Mouse (Mus musculus): ENCODE measurements at regions not wholly inside any gene's neighbourhood (a gene's known extent, or its start where the extent isn't known, plus 50 kb on each side); places are given as distances from the start of the nearest gene placed in this dataset.

DNA sequence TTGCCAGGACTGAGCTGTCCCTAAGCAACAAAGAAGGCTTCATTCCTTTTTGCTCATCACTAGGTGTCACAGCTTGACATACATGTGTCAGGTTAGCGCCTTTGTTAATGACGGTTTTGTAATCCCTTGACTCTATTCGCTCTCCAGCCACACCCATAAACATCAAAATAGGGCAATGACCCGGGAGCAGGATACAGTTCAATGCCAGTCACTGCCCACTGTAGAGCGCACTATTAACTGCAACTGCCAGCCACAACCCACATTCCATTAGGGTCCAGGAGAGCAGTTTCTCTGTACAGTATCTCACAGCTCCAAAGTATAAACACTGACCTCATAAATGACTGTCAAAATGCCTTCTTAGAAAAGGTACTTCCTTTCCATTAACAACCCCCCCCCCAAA lies 163.5 kb upstream of the Nfe2l3 start:
- no peak overlapping the region for H3K27ac ChIP-seq (ENCODE audit: control insufficient read depth, insufficient read depth, low read depth, low read length, poor library complexity)
- H3K4me3 ChIP-seq (replicated peaks; ENCODE audit: control insufficient read depth, low read depth, low read length) = no peak overlapping the region
- 77% methylated on average over 5 of the region's 5 CpGs for WGBS
- no peak for TF ChIP-seq CTCF (IDR thresholded peaks at IDR 0.05; ENCODE audit: control insufficient read depth, insufficient read depth, low read length)
- no peak for TF ChIP-seq POLR2A (IDR thresholded peaks at IDR 0.05; ENCODE audit: borderline replicate concordance, control insufficient read depth, low read depth, low read length)
- no peaks in the 10 kb centered on the region; the same call in 1 of the 2 replicates for H3K4me1 ChIP-seq (ENCODE audit: control insufficient read depth, insufficient read depth, low read length)

DNA sequence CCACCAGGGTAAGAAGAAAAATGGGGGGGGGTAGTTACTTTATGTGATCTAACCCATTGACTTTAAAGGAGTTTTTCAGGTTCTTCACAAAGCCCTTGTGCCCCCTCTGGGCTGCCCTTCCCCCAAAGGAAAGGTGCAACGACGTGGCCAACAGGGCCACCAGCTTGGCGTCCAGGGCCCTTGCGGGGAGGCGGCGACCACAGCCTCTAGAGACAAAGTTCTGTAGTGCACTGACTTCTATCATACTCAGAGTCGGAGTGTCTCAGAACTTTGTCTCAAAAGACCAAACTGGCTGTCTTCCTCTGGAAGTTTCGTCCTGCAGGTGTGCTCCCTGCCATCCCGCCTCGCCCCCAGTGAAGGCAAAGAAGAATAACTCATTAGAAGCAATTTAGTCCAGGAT lies 162.9 kb upstream of the Nfe2l3 start:
- Histone ChIP-seq H3K4me3 (replicated peaks; ENCODE audit: control insufficient read depth, low read depth, low read length) (peak overlapping the region; percentile 20), H3K27ac (ENCODE audit: control insufficient read depth, insufficient read depth, low read depth, low read length, poor library complexity) (no peak overlapping the region), H3K4me1 (ENCODE audit: control insufficient read depth, insufficient read depth, low read length) (no peaks in the 10 kb centered on the region; the same call in 1 of the 2 replicates)
- TF ChIP-seq POLR2A (IDR thresholded peaks at IDR 0.05; ENCODE audit: borderline replicate concordance, control insufficient read depth, low read depth, low read length) (no peak), CTCF (IDR thresholded peaks at IDR 0.05; ENCODE audit: control insufficient read depth, insufficient read depth, low read length) (no peak)
- WGBS = 22% methylated on average over 10 of the region's 10 CpGs

DNA sequence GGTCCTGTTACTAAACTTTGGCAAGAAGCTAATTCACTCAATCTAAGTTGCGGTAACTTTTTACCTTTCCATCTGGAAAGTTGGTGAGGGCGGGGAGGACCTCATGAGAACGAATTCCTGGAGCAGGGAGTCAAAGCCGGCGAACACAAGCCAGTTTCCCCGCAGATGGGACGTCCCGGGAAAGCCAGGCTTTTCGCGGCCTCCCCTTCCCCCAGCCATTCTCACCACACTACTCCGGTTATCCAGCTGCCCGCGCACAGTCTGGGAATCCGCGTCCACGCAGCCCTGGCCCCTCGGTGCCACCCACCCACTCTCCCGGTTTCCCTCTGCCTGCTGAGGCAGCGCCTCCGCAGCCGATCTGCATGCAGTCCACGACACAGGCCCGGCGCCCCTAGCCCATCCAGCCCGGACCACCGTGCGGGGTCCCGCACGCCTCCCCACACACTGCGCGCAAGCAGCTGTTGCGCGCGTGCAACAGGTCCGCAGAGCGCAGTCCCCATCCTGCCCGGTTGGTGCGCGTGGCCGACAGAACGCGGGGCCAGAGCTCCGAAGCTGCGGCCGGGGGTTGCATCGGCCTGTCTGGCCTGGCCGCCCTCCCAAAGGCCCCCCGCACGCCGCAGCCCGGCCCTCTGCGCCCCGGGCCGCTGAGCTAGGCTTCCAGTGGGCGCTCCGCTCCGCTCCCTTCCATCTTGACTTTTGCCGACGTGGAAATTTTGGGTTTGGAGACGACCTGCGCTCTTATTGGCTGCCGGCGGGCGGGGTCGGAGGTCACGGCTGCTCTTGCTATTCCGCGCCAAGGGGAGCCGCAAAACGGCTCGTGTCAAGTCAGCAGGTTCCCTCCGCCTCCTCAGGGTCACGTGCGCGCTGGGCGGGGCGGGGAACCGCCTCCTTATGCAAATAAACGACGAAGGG lies 162.0 kb upstream of the Nfe2l3 start:
- Histone ChIP-seq H3K4me1 (ENCODE audit: control insufficient read depth, insufficient read depth, low read length) (no peaks in the 10 kb centered on the region; the same call in 1 of the 2 replicates), H3K27ac (ENCODE audit: control insufficient read depth, insufficient read depth, low read depth, low read length, poor library complexity) (peak overlapping the region; percentile 8; the same call in 1 of the 2 replicates), H3K4me3 (replicated peaks; ENCODE audit: control insufficient read depth, low read depth, low read length) (peak overlapping the region; percentile 56)
- TF ChIP-seq CTCF (IDR thresholded peaks at IDR 0.05; ENCODE audit: control insufficient read depth, insufficient read depth, low read length) (no peak), POLR2A (IDR thresholded peaks at IDR 0.05; ENCODE audit: borderline replicate concordance, control insufficient read depth, low read depth, low read length) (no peak)
- under 1% methylated on average over 79 of the region's 80 CpGs for WGBS

DNA sequence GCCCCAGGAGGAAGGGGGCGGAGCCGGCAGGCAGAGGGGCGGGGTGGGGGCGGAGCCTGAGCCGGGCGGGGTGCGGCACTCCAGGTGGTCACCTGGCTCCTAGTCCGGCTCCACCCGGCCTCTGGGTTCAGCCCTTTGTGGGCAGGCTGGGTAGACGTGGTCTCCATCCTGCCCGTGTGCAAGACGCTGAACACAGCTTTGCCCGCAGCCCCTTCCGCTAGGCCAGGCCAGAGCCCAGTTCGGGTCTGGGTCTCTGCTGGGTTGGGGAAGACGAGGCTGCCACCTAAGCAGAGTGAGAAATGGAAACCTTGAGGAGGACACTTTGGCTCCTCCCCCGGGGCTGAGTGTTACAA lies 161.4 kb upstream of the Nfe2l3 start:
- no peak overlapping the region for H3K27ac ChIP-seq (ENCODE audit: control insufficient read depth, insufficient read depth, low read depth, low read length, poor library complexity)
- WGBS = 8% methylated on average over 17 of the region's 17 CpGs
- no peaks in the 10 kb centered on the region; the same call in 1 of the 2 replicates for H3K4me1 ChIP-seq (ENCODE audit: control insufficient read depth, insufficient read depth, low read length)
- TF ChIP-seq CTCF (IDR thresholded peaks at IDR 0.05; ENCODE audit: control insufficient read depth, insufficient read depth, low read length) = no peak
- no peak for TF ChIP-seq POLR2A (IDR thresholded peaks at IDR 0.05; ENCODE audit: borderline replicate concordance, control insufficient read depth, low read depth, low read length)
- H3K4me3 ChIP-seq (replicated peaks; ENCODE audit: control insufficient read depth, low read depth, low read length) = no peak overlapping the region

DNA sequence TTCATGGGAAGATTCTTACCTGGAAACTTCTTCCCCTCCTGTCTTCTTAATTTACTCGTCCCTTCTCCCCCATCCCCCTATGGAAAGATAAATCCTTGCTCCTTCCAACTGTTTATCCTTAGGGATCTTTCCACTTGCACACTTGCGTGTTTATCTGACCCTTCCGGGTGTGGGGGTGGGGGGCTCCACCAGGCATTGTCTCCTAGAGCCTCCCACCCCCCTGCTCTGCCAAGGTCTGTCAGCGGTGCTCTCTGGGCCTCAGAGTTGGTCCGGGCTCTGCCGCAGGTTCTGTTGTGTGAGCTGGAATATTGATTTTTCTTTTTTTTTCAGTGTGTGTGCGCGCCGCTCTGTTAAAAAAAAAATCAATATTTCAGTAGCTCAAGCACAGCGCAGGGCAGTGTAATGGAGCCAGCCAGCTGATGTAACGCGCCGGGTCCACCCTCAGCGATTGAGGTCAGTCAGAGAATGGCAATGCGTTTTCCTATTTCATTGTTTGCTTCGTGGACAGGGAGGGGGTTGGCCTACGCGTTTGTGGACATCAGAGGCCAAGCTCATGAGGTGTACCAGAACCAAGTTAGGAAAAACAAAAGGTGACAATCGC lies 160.2 kb upstream of the Nfe2l3 start:
- Histone ChIP-seq H3K4me1 (ENCODE audit: control insufficient read depth, insufficient read depth, low read length) (no peaks in the 10 kb centered on the region; the same call in 1 of the 2 replicates), H3K4me3 (replicated peaks; ENCODE audit: control insufficient read depth, low read depth, low read length) (no peak overlapping the region), H3K27ac (ENCODE audit: control insufficient read depth, insufficient read depth, low read depth, low read length, poor library complexity) (no peak overlapping the region)
- TF ChIP-seq POLR2A (IDR thresholded peaks at IDR 0.05; ENCODE audit: borderline replicate concordance, control insufficient read depth, low read depth, low read length) (no peak), CTCF (IDR thresholded peaks at IDR 0.05; ENCODE audit: control insufficient read depth, insufficient read depth, low read length) (no peak)
- WGBS = 91% methylated on average over 19 of the region's 19 CpGs

DNA sequence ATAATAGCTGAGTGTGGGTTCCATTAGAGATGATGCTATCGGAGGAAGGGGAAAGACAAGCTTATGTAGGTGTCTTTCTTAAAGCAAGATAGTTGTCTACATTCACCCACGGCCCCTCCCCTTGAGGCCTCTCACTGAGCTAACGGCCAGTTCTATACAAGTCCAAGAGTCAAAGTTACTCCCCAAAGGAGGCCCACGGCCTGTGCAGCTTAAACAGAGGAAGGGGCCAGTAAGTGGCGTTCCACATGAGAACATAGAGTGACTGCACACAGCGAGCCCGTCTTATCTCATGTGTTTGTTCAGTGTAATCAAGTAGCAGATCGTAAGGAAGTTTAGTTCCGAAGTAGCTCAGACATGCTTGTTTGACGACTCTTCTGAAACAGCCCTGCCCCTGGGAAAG lies 153.0 kb upstream of the Nfe2l3 start:
- Histone ChIP-seq H3K4me3 (replicated peaks; ENCODE audit: control insufficient read depth, low read depth, low read length) (no peak overlapping the region), H3K27ac (ENCODE audit: control insufficient read depth, insufficient read depth, low read depth, low read length, poor library complexity) (no peak overlapping the region), H3K4me1 (ENCODE audit: control insufficient read depth, insufficient read depth, low read length) (no peaks in the 10 kb centered on the region)
- 80% methylated on average over 10 of the region's 10 CpGs for WGBS
- TF ChIP-seq CTCF (IDR thresholded peaks at IDR 0.05; ENCODE audit: control insufficient read depth, insufficient read depth, low read length) = no peak
- TF ChIP-seq POLR2A (IDR thresholded peaks at IDR 0.05; ENCODE audit: borderline replicate concordance, control insufficient read depth, low read depth, low read length) = no peak

DNA sequence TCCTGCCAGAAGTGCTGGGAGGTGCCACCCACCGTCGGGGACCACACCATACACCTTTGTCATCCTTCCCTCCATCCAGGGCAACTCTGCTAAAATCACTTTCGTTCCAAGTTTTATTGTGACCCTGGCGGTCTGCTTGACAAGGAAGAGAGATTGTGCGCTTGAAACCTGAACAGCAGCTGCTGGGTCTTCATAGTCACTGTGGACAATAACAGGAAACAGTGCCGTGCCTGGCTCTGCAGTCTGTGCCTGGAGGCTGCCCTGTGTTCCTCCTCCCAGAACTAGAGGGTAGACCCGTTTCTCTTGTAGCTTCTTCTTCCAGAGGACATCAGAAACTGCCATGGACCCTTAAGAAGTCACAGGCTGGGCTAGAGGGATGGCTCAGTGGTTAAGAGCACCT lies 152.2 kb upstream of the Nfe2l3 start:
- 6% methylated on average over 7 of the region's 7 CpGs for WGBS
- Histone ChIP-seq H3K4me3 (replicated peaks; ENCODE audit: control insufficient read depth, low read depth, low read length) (no peak overlapping the region), H3K27ac (ENCODE audit: control insufficient read depth, insufficient read depth, low read depth, low read length, poor library complexity) (no peak overlapping the region), H3K4me1 (ENCODE audit: control insufficient read depth, insufficient read depth, low read length) (no peaks in the 10 kb centered on the region)
- TF ChIP-seq POLR2A (IDR thresholded peaks at IDR 0.05; ENCODE audit: borderline replicate concordance, control insufficient read depth, low read depth, low read length) = no peak
- TF ChIP-seq CTCF (IDR thresholded peaks at IDR 0.05; ENCODE audit: control insufficient read depth, insufficient read depth, low read length) = no peak

DNA sequence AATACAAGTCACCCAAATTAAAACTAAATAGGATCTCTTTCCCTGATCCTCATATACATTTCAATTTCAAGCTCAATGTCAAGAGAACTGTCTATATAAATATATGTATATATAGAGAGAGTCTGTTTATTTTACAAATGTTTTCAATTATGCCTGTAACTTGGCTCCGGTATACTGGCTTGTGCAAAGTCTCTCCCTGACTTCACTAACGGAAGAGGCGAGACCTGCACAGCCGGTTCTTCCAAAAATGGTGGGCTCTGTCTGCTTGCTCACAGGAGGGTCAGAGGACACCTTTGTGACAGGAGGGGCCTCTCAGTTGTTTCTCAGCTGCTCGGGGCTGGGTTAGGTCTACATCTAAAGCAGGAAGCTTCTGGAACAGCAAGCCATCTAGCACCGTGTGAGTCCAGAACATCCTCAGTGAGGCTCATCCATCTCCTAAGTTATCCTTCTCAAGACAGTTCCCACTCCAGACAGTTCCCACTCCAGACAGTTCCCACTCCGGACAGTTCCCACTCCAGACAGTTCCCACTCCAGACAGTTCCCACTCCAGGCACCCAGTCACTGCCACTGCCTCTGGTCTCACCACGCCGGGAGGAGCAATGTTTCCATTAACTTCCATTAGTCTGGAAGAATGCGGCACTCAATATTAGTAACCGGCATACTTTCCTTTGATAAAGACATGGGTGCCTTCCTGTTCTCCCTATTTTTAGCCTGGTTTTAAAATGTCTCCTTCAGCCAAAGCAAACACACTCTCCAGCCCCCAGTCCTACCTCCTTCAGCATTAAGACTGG lies 148.4 kb upstream of the Nfe2l3 start:
- 87% methylated on average over 11 of the region's 11 CpGs for WGBS
- Histone ChIP-seq H3K4me3 (replicated peaks; ENCODE audit: control insufficient read depth, low read depth, low read length) (no peak overlapping the region), H3K4me1 (ENCODE audit: control insufficient read depth, insufficient read depth, low read length) (no peaks in the 10 kb centered on the region), H3K27ac (ENCODE audit: control insufficient read depth, insufficient read depth, low read depth, low read length, poor library complexity) (no peak overlapping the region)
- TF ChIP-seq POLR2A (IDR thresholded peaks at IDR 0.05; ENCODE audit: borderline replicate concordance, control insufficient read depth, low read depth, low read length) (no peak), CTCF (IDR thresholded peaks at IDR 0.05; ENCODE audit: control insufficient read depth, insufficient read depth, low read length) (no peak)

All from bone marrow, adult 2 months (tissue).